Mouse (Mus musculus) adrenal gland, adult 18-20 months (tissue): ENCODE measurements around the gene Cacna2d2. TPM values are rescaled to one million over a fixed set of nuclear protein-coding genes. Genes with fewer than 3 reads are reported as not detected.
"Not testable (repeated sequence)": the region's sequence is repeated elsewhere in the genome, so short reads cannot be mapped to it uniquely, and the experiment has no call there.

Experiments used
- DNase-seq, 2 experiments: peaks; one replicate each; pipeline ENCODE4 v3.0.0; 2021 to 2022; ENCODE audit warnings: low spot score in 2 of 2
- total RNA-seq, 2 experiments: library from RNA; stranded (reverse); gene quantifications; 1 replicate in 1 of 2; 2 replicates in 1 of 2; pipeline ENCODE4 v1.2.3; 2021

Gene Cacna2d2
- total RNA-seq, 2 experiments from 2014 or later: 5.8 to 6.9 TPM

- DNase-seq: no peak
Measured at GRCm38 (mm10) chr9:107552690-107553393, 153.4 kb downstream of the Cacna2d2 start.

- peak in 1 of 2 experiments; percentile 54 for DNase-seq
Measured at GRCm38 (mm10) chr9:107553541-107554318, 154.3 kb downstream of the Cacna2d2 start.

- peak; percentile 89 to 93 for DNase-seq
Measured at GRCm38 (mm10) chr9:107554319-107554825, 155.0 kb downstream of the Cacna2d2 start.

GRCm38 (mm10) chr9:107555031-107555457, 155.6 kb downstream of the Cacna2d2 start:
- DNase-seq: peak; percentile 53 to 57

- no peak for DNase-seq
Measured at GRCm38 (mm10) chr9:107555701-107556100, 156.3 kb downstream of the Cacna2d2 start.

- DNase-seq: no peak
Measured at GRCm38 (mm10) chr9:107556346-107556745, 156.9 kb downstream of the Cacna2d2 start.

- DNase-seq: peak; percentile 85 to 86
Measured at GRCm38 (mm10) chr9:107563029-107563581, 163.7 kb downstream of the Cacna2d2 start, which contains the start of gene Tusc2. Gene Tusc2 (plus strand): TSS chr9:107563255.

- DNase-seq: not testable (repeated sequence)
Measured at GRCm38 (mm10) chr9:107565556-107565955, 166.1 kb downstream of the Cacna2d2 start.

GRCm38 (mm10) chr9:107566041-107566709, 166.8 kb downstream of the Cacna2d2 start:
- peak; percentile 83 to 90 for DNase-seq

GRCm38 (mm10) chr9:107566855-107567254, 167.4 kb downstream of the Cacna2d2 start:
- no peak for DNase-seq

GRCm38 (mm10) chr9:107567702-107568319, 168.4 kb downstream of the Cacna2d2 start, which contains the start of gene Hyal2:
Gene Hyal2 (plus strand): TSS chr9:107567945.
- no peak for DNase-seq

GRCm38 (mm10) chr9:107568331-107569261, 169.2 kb downstream of the Cacna2d2 start:
- peak; percentile 77 to 80 for DNase-seq

- DNase-seq: no peak
Measured at GRCm38 (mm10) chr9:107569270-107569669, 169.9 kb downstream of the Cacna2d2 start.

- DNase-seq: no peak
Measured at GRCm38 (mm10) chr9:107570016-107570415, 170.6 kb downstream of the Cacna2d2 start.

- no peak for DNase-seq
Measured at GRCm38 (mm10) chr9:107570845-107571244, 171.4 kb downstream of the Cacna2d2 start.

GRCm38 (mm10) chr9:107571534-107572326, 172.3 kb downstream of the Cacna2d2 start:
- no peak for DNase-seq

- DNase-seq: no peak
Measured at GRCm38 (mm10) chr9:107572327-107572662, 172.9 kb downstream of the Cacna2d2 start.

- DNase-seq: not testable (repeated sequence)
Measured at GRCm38 (mm10) chr9:107573774-107574173, 174.4 kb downstream of the Cacna2d2 start.
